Mouse (Mus musculus): ENCODE data around the gene Auts2. TPM values are rescaled to one million over a fixed set of nuclear protein-coding genes. Genes with fewer than 3 reads are reported as not detected.
A peak's percentile ranks its signal among the peaks of the same experiment; 100 is the strongest.

Auts2 gene
- polyA plus RNA-seq, 1 experiment from 2014 or later = 27.3 TPM

- H3K4me2 ChIP-seq = no peak overlapping the region
- no peaks in the 10 kb centered on the region for H3K9me3 ChIP-seq (ENCODE audit: low read depth, low read length)
- no peak overlapping the region for H3K27ac ChIP-seq (ENCODE audit: low read depth)
- H3K4me1 ChIP-seq (ENCODE audit: insufficient read depth) = no peaks in the 10 kb centered on the region
- no peak overlapping the region for H3K4me3 ChIP-seq (ENCODE audit: low read depth, low read length)
- ATAC-seq (ENCODE audit: insufficient read depth) (no peak), DNase-seq (no peak)
- 45% methylated on average over 1 of the region's 1 CpGs for WGBS
- no peak overlapping the region for H3K9ac ChIP-seq
- H3K36me3 ChIP-seq (ENCODE audit: insufficient read depth) = no peaks in the 10 kb centered on the region
- no peaks in the 10 kb centered on the region for H3K27me3 ChIP-seq (ENCODE audit: insufficient read depth, low read length)
- no peak for TF ChIP-seq CTCF (IDR thresholded peaks at IDR 0.05; ENCODE audit: low read depth)
Observed at GRCm38 (mm10) chr5:131990532-131990931, 552.6 kb downstream of the Auts2 start.

GRCm38 (mm10) chr5:131981451-131981850, 561.7 kb downstream of the Auts2 start:
- H3K27ac ChIP-seq (ENCODE audit: low read depth) = no peak overlapping the region
- no peak overlapping the region for H3K9ac ChIP-seq
- H3K4me3 ChIP-seq (ENCODE audit: low read depth, low read length) = no peak overlapping the region
- 73% methylated on average over 3 of the region's 3 CpGs for WGBS
- DNase-seq = no peak
- no peaks in the 10 kb centered on the region for H3K4me1 ChIP-seq (ENCODE audit: insufficient read depth)
- no peaks in the 10 kb centered on the region for H3K27me3 ChIP-seq (ENCODE audit: insufficient read depth, low read length)
- no peak for ATAC-seq (ENCODE audit: insufficient read depth)
- no peaks in the 10 kb centered on the region for H3K9me3 ChIP-seq (ENCODE audit: low read depth, low read length)
- H3K4me2 ChIP-seq = no peak overlapping the region
- TF ChIP-seq CTCF (IDR thresholded peaks at IDR 0.05; ENCODE audit: low read depth) = no peak
- H3K36me3 ChIP-seq (ENCODE audit: insufficient read depth) = no peaks in the 10 kb centered on the region

GRCm38 (mm10) chr5:131978939-131979338, 564.2 kb downstream of the Auts2 start:
- WGBS = 53% methylated on average over 9 of the region's 9 CpGs
- Histone ChIP-seq H3K4me1 (ENCODE audit: insufficient read depth) (no peaks in the 10 kb centered on the region), H3K9me3 (ENCODE audit: low read depth, low read length) (no peaks in the 10 kb centered on the region), H3K27ac (ENCODE audit: low read depth) (no peak overlapping the region), H3K4me3 (ENCODE audit: low read depth, low read length) (no peak overlapping the region), H3K27me3 (ENCODE audit: insufficient read depth, low read length) (no peaks in the 10 kb centered on the region), H3K4me2 (no peak overlapping the region), H3K36me3 (ENCODE audit: insufficient read depth) (no peaks in the 10 kb centered on the region), H3K9ac (no peak overlapping the region)
- DNase-seq = no peak
- ATAC-seq (ENCODE audit: insufficient read depth) = no peak
- TF ChIP-seq CTCF (IDR thresholded peaks at IDR 0.05; ENCODE audit: low read depth) = no peak

GRCm38 (mm10) chr5:131977497-131977896, 565.6 kb downstream of the Auts2 start:
- H3K36me3 ChIP-seq (ENCODE audit: insufficient read depth) = no peaks in the 10 kb centered on the region
- no peak overlapping the region for H3K9ac ChIP-seq
- H3K27me3 ChIP-seq (ENCODE audit: insufficient read depth, low read length) = no peaks in the 10 kb centered on the region
- H3K27ac ChIP-seq (ENCODE audit: low read depth) = no peak overlapping the region
- DNase-seq (no peak), ATAC-seq (ENCODE audit: insufficient read depth) (no peak)
- no peak overlapping the region for H3K4me2 ChIP-seq
- H3K4me3 ChIP-seq (ENCODE audit: low read depth, low read length) = no peak overlapping the region
- 60% methylated on average over 3 of the region's 3 CpGs for WGBS
- 0 out of 2 replicates have a peak, but pooled peaks have one; percentile 12 for TF ChIP-seq CTCF (IDR thresholded peaks at IDR 0.05; ENCODE audit: low read depth)
- H3K9me3 ChIP-seq (ENCODE audit: low read depth, low read length) = no peaks in the 10 kb centered on the region
- H3K4me1 ChIP-seq (ENCODE audit: insufficient read depth) = no peaks in the 10 kb centered on the region

GRCm38 (mm10) chr5:131971901-131972300, 571.2 kb downstream of the Auts2 start:
- H3K9ac ChIP-seq = no peak overlapping the region
- no peak for ATAC-seq (ENCODE audit: insufficient read depth)
- no peak overlapping the region for H3K27ac ChIP-seq (ENCODE audit: low read depth)
- H3K4me3 ChIP-seq (ENCODE audit: low read depth, low read length) = no peak overlapping the region
- no peak for TF ChIP-seq CTCF (IDR thresholded peaks at IDR 0.05; ENCODE audit: low read depth)
- WGBS = 80% methylated on average over 2 of the region's 2 CpGs
- no peaks in the 10 kb centered on the region for H3K4me1 ChIP-seq (ENCODE audit: insufficient read depth)
- H3K9me3 ChIP-seq (ENCODE audit: low read depth, low read length) = no peaks in the 10 kb centered on the region
- DNase-seq = no peak
- no peaks in the 10 kb centered on the region for H3K27me3 ChIP-seq (ENCODE audit: insufficient read depth, low read length)
- H3K36me3 ChIP-seq (ENCODE audit: insufficient read depth) = no peaks in the 10 kb centered on the region
- H3K4me2 ChIP-seq = no peak overlapping the region

- DNase-seq (no peak), ATAC-seq (ENCODE audit: insufficient read depth) (no peak)
- WGBS = 89% methylated on average over 6 of the region's 6 CpGs
- Histone ChIP-seq H3K27ac (ENCODE audit: low read depth) (no peak overlapping the region), H3K9ac (no peak overlapping the region), H3K4me3 (ENCODE audit: low read depth, low read length) (no peak overlapping the region), H3K4me1 (ENCODE audit: insufficient read depth) (no peaks in the 10 kb centered on the region), H3K9me3 (ENCODE audit: low read depth, low read length) (no peaks in the 10 kb centered on the region), H3K36me3 (ENCODE audit: insufficient read depth) (no peaks in the 10 kb centered on the region), H3K27me3 (ENCODE audit: insufficient read depth, low read length) (no peaks in the 10 kb centered on the region), H3K4me2 (no peak overlapping the region)
- no peak for TF ChIP-seq CTCF (IDR thresholded peaks at IDR 0.05; ENCODE audit: low read depth)
Observed at GRCm38 (mm10) chr5:131965499-131965898, 577.6 kb downstream of the Auts2 start.

GRCm38 (mm10) chr5:131963565-131963964, 579.6 kb downstream of the Auts2 start:
- Histone ChIP-seq H3K9ac (no peak overlapping the region), H3K36me3 (ENCODE audit: insufficient read depth) (no peaks in the 10 kb centered on the region), H3K9me3 (ENCODE audit: low read depth, low read length) (no peaks in the 10 kb centered on the region), H3K27ac (ENCODE audit: low read depth) (no peak overlapping the region), H3K4me2 (no peak overlapping the region), H3K27me3 (ENCODE audit: insufficient read depth, low read length) (no peaks in the 10 kb centered on the region), H3K4me1 (ENCODE audit: insufficient read depth) (no peaks in the 10 kb centered on the region), H3K4me3 (ENCODE audit: low read depth, low read length) (no peak overlapping the region)
- TF ChIP-seq CTCF (IDR thresholded peaks at IDR 0.05; ENCODE audit: low read depth) = no peak
- no peak for ATAC-seq (ENCODE audit: insufficient read depth)
- WGBS = 93% methylated on average over 4 of the region's 4 CpGs
- DNase-seq = no peak

- WGBS = 35% methylated on average over 2 of the region's 2 CpGs
- ATAC-seq (ENCODE audit: insufficient read depth) = no peak
Observed at GRCm38 (mm10) chr5:131961859-131962258, 581.3 kb downstream of the Auts2 start.

More at GRCm38 (mm10) chr5:131961859-131962258, 581.3 kb downstream of the Auts2 start:
- Histone ChIP-seq H3K9ac (no peak overlapping the region), H3K36me3 (ENCODE audit: insufficient read depth) (no peaks in the 10 kb centered on the region), H3K27me3 (ENCODE audit: insufficient read depth, low read length) (no peaks in the 10 kb centered on the region), H3K4me3 (ENCODE audit: low read depth, low read length) (no peak overlapping the region), H3K9me3 (ENCODE audit: low read depth, low read length) (no peaks in the 10 kb centered on the region), H3K4me2 (no peak overlapping the region), H3K27ac (ENCODE audit: low read depth) (no peak overlapping the region), H3K4me1 (ENCODE audit: insufficient read depth) (no peaks in the 10 kb centered on the region)
- DNase-seq = peak; percentile 38
- no peak for TF ChIP-seq CTCF (IDR thresholded peaks at IDR 0.05; ENCODE audit: low read depth)
